Mouse (Mus musculus): ENCODE results near the gene Avpr1b.
"Not testable (repeated sequence)": the region's sequence is repeated elsewhere in the genome, so short reads cannot be mapped to it uniquely, and the experiment has no call there.

Gene Avpr1b

DNA sequence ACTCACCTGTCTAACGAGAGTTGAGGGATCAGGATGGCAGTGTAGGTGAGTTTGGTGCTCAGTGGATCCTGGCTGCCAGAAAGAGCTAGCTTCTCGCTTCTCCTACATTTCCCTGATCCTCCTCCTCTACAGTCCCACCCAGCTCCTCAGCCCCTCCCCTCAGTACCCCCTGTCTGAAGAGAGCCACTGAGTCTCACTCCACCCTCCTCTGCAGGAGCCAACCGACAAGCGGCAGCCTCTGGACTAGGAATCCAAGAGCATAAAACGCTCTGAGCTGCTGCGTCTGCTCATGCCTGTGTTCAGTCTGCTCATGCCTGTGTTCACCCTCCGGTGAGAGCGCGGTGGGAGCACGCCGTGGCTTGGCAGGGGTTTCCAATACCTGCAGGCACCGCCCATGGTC, at the start of gene Avpr1b:
TSS of gene Avpr1b (plus strand) at position 335 of the 400 bp plus-strand sequence.
- no peak for DNase-seq (ENCODE audit: low read depth, low spot score)

DNA sequence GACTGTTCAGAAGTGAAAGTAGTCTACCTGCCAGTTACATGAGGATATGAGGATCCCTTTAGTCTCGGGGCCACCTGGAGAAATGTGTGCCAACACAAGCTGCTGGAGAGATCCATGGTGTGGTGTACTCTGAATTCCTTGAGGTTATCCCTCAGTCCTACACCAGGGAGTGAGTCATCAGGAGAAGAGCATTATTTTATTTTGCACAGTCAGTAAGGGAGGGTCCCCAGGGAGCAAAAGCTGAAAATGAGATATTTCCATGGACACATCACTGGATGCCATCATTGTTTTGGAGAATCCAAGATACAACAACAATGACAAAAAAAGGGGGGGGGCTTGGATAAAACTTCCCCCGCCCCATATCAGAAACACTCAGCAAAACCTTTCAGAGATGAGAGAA, 47.1 kb upstream of the Avpr1b start:
- no peak for DNase-seq (ENCODE audit: low read depth, low spot score)

DNA sequence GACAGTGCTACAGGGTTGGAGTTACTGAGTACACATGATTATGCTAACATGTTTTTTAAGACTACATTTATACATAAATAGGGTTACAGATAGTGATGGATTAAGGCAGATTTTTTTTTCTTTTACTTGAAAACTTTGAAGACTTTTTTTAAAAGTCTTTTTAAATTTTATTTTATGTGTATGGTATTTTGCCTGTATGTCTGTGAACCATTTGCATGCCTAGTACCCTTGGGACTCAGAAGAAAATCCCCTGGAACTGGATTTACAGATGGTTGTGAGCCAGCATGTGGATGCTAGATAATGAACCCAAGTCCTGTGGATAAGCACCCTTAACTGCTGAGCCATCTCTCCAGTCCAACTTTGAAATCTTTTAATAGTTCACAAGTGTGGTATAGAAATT, 45.6 kb upstream of the Avpr1b start:
- DNase-seq (ENCODE audit: low read depth, low spot score) = no peak

DNA sequence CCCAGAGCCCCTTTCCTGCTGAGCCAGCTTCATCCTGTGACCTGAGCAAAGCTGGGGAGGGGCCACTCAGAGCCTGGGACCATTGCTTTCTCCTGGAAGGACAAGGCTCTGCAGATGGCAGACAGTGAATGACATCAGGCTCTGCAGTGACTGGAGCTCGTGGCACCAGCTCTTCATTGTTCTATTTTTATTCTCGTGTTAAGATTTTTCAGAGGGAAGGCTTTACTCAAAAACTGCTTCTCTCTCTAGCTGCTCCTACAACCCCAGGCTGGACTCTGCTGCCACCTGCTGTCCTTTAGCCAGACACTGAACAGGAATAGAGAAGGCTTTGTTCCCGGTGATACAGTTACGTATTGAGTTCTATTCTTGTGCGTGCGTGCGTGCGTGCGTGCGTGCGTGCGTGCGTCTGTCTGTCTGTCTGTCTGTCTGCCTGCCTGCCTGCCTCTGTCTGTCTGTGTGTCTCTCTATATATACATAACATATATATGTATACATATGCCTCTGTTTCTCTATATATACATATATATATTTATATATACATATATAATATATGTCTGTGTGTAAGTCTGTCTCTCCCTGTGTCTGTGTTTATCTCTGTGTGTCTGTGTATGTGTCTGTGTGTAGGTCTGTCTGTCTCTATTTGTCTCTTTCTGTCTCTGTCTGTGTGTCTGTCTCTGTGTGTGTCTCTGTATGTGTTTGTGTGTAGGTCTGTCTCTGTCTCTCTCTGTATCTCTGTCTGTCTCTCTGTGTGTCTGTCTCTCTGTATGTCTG, 43.8 kb upstream of the Avpr1b start:
- peak; percentile 74 for DNase-seq (ENCODE audit: low read depth, low spot score)

DNA sequence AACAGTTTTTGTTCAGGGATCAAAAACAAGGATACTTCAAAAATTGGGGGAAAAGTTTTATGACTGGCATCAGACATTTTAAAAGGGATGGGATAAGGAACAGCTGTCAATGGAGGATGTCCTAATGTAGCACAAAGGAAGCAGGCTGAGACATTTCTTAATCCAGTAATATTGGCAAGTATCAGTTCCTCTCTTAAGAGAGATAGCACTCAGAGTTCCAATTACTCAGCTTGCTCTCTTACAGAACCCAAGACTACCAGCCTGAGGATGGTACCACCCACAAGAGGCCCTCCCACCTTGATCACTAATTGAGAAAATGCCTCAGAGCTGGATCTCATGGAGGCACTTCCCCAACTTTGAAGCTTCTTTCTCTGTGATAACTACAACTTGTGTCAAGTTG, 38.5 kb upstream of the Avpr1b start:
- no peak for DNase-seq (ENCODE audit: low read depth, low spot score)

DNA sequence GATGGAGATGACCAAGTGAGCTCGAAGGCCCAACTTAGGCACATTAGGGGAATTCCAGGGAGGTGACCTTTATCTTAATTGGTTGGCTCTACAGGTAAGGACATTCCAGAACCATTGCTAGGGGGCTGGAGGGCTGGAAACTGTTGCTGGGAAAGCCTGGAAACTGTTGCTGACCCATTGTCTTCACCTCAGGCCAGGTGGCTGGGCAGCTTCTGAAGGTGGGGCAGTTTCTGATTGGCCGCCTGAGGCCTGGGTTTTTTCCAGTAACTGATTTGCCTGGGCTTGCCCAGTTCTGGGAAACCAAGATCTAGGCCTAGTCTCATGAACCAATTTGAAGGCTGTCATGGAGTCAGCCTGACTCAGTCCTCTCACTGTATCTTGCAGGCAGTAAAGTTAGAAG, 37.0 kb upstream of the Avpr1b start:
- no peak for DNase-seq (ENCODE audit: low read depth, low spot score)

DNA sequence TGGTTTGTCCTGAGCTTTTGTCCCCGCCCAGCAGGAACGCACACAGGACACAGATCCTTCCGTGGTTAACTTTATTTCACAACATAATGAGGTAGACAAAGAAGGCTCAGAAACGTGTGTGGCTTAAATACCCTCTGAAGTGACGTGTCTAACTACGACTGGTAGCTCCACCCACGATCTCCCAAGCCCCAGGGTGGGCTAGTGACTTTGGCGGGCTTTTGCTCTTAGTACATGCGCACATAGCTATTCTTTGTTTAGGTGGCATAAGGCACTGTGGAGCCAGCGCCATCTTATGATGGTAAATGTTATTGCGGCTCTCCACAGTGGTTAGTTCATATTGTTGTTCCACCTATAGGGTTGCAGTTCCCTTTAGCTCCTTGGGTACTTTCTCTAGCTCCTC, 33.0 kb upstream of the Avpr1b start:
- DNase-seq (ENCODE audit: low read depth, low spot score) = not testable (repeated sequence)

DNA sequence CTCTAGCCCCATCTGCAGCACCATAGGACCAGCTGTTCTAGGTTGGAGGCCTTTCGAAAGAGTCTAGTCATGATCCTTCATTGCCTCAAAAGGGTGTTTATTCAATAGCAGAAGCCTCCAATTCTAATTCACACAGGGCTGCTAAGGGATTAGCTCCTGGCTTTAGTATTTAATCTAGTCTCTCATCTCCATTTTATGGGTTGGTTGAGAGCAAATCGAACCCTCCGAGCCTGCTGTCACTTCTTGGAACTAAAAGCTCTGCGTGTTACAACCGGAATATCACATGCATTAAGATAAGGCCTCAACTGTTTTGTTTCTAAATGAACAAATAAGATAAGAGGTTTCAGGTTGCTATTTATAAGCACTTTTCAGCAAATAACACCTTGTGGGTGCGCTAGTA, 29.3 kb upstream of the Avpr1b start:
- DNase-seq (ENCODE audit: low read depth, low spot score) = no peak

DNA sequence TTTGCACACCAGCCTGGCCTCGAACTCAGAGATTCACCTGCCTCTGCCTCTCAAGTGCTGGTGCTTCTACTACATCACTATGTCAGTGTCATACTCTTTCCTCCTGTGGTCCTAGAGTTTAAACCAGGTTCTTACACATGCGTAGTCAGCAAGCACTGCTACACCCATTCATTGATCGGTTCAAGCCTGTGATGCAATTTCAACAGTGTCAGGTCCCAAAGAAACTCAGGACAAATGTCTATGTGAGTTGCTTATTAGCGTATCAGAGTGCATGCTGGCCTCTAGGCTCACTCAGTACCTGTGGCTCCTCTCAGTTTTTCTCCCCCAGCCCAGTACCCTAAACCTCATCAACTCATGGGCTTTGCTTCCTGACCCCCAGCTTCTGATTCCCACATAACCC, 28.6 kb upstream of the Avpr1b start:
- DNase-seq (ENCODE audit: low read depth, low spot score) = no peak

DNA sequence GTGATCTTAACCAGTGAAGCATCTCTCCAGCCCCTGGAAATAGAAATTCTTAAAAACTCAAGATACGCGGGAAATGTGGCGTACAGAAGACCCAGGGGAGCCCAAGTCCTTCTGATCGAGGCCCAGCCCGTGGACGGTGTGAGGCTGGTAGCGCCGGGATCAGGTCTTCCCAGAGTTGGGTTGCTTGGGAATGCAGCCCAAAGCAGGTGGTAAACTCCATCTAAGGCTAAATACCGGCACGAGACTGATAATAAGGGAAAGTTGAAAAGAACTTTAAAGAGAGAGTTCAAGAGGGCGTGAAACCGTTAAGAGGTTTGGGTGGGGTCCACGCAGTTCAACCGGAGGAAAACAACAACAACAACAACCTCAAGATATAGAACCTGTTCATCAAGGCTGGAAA, 25.3 kb upstream of the Avpr1b start:
- DNase-seq (ENCODE audit: low read depth, low spot score) = peak; percentile 63

DNA sequence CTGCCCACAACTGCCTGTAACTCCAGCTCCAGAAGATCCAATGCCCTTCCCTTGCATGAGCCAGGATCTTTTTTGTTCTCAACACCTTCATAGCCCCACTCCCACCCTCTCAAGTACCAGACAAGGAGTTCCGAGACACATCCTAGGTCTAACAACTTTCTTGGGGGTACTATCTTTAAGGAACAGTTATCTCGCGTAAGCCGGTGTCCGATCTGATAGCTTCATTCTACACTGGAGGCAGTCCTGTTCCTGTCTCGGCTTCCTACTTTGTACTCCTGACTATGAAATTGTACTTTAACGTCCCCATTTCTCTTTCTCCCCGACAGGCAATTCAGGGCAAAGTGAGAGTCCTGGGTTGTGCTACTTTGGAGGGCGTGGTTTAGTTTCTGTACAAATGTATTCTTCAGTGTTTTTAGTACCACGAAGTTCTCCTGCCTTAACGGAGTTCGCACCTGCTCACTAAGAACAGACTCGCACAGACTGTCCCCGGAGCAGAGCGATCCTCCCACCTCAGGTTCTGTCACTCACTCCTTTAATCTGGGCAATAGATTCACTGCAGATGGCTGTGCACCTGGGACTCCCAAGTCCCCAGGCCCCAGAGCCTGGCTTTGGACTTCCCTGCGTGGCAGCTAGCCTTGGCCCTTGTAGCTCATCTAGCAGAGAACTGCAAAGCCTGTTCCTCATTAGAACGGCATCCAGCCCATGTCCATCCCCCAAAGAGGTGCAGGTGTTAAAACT, 19.9 kb upstream of the Avpr1b start:
- no peak for DNase-seq (ENCODE audit: low read depth, low spot score)

DNA sequence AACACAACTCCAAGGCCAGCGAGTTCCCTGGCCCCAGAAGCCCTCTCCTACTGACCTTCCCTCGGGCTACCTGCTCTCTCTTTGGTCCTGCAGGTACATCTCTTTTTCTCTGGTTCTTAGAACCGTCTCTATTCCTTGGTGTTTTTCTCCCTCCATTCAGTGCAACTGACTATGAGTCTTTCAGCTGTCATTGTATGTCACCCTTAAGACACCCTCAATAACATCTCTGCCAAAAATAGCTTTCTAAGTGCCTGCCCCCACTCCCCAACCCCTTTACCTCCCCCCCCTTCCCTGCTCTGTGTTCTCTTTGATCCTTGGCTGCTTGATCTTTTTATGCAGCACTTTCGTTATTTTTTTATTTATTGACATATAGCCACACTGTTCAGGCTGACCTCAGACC, 18.6 kb upstream of the Avpr1b start:
- no peak for DNase-seq (ENCODE audit: low read depth, low spot score)

DNA sequence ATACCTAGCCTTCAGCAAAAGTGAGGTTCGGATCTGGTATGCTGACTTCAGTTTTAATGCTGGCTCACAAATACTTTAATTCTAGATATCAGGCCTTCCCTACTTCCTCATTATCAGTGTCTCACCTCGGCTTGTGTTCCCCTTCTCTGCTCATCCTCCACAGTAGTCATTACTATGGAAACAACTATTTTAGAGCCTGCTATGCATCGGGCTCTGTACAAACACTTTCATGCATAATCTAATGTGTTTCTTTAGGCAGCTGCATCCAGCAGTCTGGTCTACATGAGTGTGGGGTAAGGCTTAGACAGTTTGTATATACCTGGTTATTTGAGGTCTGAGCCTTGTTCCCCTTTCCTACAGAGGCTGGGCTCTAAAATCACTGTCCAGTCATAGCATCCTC, 15.4 kb upstream of the Avpr1b start:
- no peak for DNase-seq (ENCODE audit: low read depth, low spot score)

DNA sequence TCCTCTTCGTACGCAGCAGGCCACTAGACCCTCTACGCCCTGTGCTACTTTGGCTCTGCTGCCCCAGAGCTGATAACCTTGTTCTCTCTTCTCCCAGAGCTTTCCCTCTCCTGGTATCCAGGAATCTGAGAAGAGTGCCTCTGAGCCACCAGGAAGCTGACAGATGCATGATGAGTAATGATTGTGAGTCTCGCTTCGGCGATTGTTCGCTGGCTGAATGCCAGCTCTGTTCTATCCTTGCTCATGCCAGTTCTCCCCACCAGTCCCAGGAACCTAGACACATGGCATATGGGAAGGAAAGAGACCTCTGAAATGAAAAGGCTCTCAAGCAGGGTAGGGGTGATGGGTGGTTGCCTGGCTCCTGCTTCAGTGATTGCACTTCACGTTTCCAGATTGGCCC, 12.2 kb upstream of the Avpr1b start:
- no peak for DNase-seq (ENCODE audit: low read depth, low spot score)

DNA sequence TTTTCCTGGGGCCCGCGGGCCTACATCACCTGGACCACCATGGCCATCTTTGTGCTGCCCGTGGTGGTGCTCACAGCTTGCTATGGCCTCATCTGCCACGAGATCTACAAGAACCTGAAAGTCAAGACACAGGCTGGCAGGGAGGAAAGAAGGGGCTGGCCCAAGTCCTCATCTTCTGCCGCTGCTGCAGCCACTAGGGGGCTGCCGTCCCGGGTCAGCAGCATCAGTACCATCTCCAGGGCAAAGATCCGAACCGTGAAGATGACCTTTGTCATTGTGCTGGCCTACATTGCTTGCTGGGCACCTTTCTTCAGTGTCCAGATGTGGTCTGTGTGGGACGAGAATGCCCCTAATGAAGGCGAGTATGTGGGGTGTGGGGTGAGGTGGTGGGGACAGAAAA, 1.3 kb downstream of the Avpr1b start:
- DNase-seq (ENCODE audit: low read depth, low spot score) = no peak

DNA sequence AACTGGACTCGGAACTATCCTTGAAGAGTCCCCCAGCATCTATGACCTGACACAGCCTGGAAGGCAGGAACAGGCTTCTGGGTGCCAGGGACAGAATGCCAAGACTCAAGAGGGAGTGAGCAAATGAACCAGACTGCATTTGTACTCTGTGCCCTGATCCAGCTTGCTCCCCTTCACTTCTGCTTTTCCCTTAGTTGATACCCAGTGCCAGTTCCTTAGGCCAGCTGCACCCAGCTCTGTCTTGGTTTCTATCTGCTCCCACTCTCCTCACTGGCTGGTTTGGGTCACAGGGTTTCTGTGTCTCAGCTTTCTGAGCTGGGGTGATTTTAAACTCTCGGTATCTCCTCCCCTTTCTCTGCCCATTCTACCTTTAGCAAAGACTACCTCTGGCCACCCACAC, 7.7 kb downstream of the Avpr1b start:
- no peak for DNase-seq (ENCODE audit: low read depth, low spot score)

DNA sequence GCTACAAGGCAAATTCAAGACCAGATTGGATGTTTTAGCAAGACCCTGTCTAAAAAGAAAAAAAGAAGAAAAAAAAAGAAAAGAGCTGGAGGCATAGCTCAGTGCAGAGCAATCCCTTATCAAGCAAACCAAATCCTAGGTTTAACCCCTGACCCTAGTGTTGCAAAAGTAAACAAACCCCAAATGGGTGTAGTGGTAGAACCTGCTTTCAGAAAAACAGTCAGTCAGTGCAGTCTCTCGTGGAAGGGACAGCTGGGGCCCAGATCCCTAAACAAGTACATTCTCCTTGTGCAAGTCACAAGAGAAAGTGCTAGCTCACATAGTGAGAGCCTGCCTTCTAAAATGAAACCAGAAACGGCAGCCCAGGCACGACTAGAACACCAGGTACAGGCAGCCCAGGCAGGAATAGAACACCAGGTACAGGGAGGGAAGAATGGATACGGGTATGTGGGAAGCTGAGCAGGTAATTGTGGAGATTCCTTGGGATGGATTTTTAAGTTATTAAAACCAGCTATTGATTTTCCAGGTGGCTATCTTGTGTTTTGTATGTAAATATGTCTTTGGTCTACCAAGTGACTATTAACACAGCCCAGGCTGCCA, 13.6 kb downstream of the Avpr1b start:
- DNase-seq (ENCODE audit: low read depth, low spot score) = no peak

DNA sequence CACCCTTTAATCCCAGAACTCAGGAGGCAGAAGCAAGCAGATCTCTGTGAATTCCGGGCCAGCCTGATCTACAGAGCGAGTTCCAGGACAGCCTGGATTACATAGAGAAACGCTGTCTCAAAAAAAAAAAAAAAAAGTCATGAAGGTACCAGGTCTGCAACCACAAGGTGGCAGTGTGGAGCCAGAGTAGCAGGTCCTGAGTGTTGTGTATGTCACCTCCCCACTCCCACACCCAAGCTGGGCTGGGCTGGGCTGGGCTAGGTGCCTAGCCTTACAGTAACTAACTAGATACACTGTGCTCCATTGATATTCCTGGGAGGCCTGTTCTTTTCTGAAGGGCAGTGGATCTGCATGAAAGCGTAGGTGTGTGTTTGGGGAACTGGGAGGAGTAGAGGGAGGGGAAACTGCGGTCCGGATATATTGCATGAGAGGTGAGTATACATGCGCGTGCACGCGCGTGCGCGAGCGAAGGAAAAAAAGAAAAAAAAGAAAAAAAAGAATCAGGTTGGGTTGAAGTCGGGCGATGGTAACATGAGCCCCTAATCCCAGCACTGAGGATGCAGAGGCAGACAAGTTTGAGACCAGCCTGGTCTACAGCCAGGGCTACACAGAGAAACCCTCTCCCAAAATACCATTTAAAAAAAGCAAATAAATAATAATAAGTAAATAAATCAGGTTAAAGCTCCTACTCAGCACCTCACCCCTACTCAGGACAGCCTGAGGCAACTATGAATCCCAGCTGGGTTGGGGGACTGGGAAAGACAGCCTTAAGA, 14.5 kb downstream of the Avpr1b start:
- DNase-seq (ENCODE audit: low read depth, low spot score) = peak; percentile 64

DNA sequence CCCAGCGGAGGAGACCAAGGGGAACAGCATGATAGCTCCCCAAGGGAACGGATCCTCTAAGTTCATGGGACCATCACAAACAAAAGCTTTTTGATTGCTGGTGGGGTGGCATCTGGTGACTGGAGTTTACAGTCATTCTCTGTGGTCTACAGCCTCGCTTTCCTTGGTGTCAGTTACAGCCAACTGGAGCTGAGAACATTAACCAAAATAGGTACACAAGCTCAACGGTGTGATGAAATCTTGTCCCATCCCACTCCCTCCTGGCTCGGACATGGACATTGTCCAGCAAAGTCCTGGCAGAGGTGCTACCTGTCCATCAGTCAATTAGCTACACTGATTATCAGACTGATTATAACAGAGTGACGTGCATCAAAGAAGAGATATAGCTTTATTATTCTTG, 15.6 kb downstream of the Avpr1b start:
- no peak for DNase-seq (ENCODE audit: low read depth, low spot score)

DNA sequence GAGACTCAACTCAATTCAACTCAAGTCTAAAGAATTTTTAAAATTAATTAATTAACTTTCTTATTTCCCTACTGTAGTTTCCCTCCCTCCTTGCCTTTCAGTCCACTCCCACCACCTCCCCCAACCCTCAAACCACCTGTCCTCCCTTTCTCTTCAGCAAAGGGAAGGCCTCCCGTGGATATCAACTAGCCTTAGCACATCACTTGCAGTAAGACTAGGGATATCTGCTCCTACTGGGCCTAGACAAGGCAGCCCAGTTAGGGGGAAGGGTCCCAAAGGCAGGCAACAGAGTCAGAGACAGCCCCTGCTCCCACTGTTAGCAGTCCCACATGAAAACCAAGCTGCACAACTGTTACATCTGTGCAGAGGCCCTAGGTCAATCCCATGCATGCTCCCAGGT, 17.1 kb downstream of the Avpr1b start:
- no peak for DNase-seq (ENCODE audit: low read depth, low spot score)

DNA sequence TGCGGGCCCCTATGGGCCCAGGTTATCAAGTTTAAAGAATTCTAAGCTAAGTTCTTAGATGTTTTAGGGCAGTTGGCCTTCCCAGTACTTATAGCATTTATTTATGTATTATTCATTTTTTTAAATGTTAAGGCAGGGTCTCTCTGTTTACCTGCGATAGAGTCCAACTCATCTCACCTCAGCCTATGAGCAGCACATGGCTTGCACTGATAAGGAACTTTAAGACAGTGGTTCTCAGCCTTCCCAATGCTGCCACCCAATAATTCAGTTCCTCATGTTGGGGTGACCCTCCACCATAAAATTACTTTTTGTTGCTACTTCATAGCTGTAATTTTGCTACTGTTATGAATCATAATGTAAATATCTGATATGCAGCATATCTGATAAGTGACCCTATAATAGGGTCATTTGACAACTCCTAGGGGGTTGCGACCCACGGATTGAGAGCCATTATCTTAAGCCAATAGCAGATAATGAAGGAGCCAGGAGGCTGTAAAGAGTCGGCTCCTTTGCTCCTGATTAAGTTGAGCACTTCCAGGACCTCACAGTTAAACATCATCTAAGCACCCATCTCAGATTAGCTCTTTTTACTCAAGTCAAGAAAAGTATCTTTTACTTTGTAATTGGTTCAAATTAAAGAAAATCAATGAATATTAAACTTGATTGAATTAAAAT, 17.6 kb downstream of the Avpr1b start:
- DNase-seq (ENCODE audit: low read depth, low spot score) = no peak

DNA sequence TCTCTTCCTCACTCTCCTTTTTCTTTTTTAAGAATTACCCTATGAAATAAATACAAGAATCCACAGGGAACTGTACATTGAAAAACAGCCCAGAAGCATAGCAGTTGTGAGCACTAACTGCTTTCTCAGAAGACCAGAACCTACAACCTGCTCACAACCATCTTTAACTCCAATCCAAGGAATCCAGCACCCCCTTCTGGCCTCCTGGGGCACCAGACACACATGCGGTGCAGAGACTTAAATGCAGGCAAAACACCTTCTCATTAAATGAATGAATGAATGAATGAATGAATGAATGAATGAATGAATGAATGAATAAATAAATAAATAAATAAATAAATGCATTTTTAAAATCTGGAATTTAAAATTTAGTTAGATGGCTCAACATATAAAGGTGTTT, 19.5 kb downstream of the Avpr1b start:
- no peak for DNase-seq (ENCODE audit: low read depth, low spot score)
